Mouse (Mus musculus) kidney, embryonic 15.5 days (tissue): ENCODE measurements around the gene Lrguk. TPM values are rescaled to one million over a fixed set of nuclear protein-coding genes. Genes with fewer than 3 reads are reported as not detected.

Source experiments
- ATAC-seq: fragments of 200-750 bp; cut with Nextera tagmentation; replicated peaks from 2 replicates; pipeline ENCODE4 v1.8.0; 2017; ENCODE audit warnings: moderate TSS enrichment; ENCODE audit not compliant: low FRiP score
- H3K27ac ChIP-seq: fragments of 300-500 bp; sonication (generic); 2 replicates; pipeline ENCODE4 v1.5.1; 2015; ENCODE audit warnings: mild to moderate bottlenecking, inconsistent platforms
- H3K27me3 ChIP-seq: fragments of 300-500 bp; sonication (generic); 2 replicates; pipeline ENCODE4 v1.6.1; 2015; ENCODE audit warnings: inconsistent platforms
- H3K36me3 ChIP-seq: fragments of 300-500 bp; sonication (generic); 2 replicates; pipeline ENCODE4 v1.6.1; 2015; ENCODE audit warnings: inconsistent platforms
- H3K4me1 ChIP-seq: fragments of 300-500 bp; sonication (generic); 2 replicates; pipeline ENCODE4 v1.6.1; 2015; ENCODE audit warnings: inconsistent platforms
- H3K4me2 ChIP-seq: fragments of 300-500 bp; sonication (generic); 2 replicates; pipeline ENCODE4 v1.6.1; 2015; ENCODE audit warnings: moderate library complexity, mild to moderate bottlenecking, inconsistent platforms
- H3K4me3 ChIP-seq: fragments of 300-500 bp; sonication (generic); replicated peaks from 2 replicates; pipeline ENCODE4 v1.5.1; 2015; ENCODE audit warnings: mild to moderate bottlenecking, inconsistent platforms
- H3K9ac ChIP-seq: fragments of 300-500 bp; sonication (generic); 2 replicates; pipeline ENCODE4 v1.6.1; 2015; ENCODE audit warnings: mild to moderate bottlenecking, inconsistent platforms
- H3K9me3 ChIP-seq: fragments of 300-500 bp; sonication (generic); replicated peaks from 2 replicates; pipeline ENCODE4 v1.6.1; 2016; ENCODE audit warnings: inconsistent platforms
- WGBS: fragments of 180-500 bp; shearing (Covaris S2); methylation state at CpG from one replicate; pipeline ENCODE4 v1.1.7; 2015; ENCODE audit warnings: mixed read lengths; 5-methylcytosine and 5-hydroxymethylcytosine counted together
- polyA plus RNA-seq: library from polyadenylated mRNA; unstranded; fragments of >200 nt; fragmentation: Nextera tagmentation; extraction: Ambion mirVana; gene quantifications from 2 replicates; pipeline ENCODE4 v1.2.1, GENCODE M21; 2015

Gene Lrguk
- polyA plus RNA-seq, 1 experiment from 2014 or later = 1.3 TPM

GRCm38 (mm10) chr6:34073931-34074442 lies 44.7 kb downstream of the Lrguk start:
- Histone ChIP-seq H3K36me3 (no peaks in the 10 kb centered on the region), H3K9ac (no peak overlapping the region), H3K27me3 (no peaks in the 10 kb centered on the region), H3K4me1 (no peaks in the 10 kb centered on the region), H3K4me2 (no peak overlapping the region), H3K9me3 (no peaks in the 10 kb centered on the region), H3K27ac (no peak overlapping the region), H3K4me3 (no peak overlapping the region)
- ATAC-seq = no peak
- WGBS = 89% methylated on average over 3 of the region's 3 CpGs

- Histone ChIP-seq H3K27me3 (no peaks in the 10 kb centered on the region), H3K4me3 (no peak overlapping the region), H3K4me2 (no peak overlapping the region), H3K36me3 (no peaks in the 10 kb centered on the region), H3K9me3 (no peaks in the 10 kb centered on the region), H3K27ac (no peak overlapping the region), H3K4me1 (no peaks in the 10 kb centered on the region), H3K9ac (no peak overlapping the region)
- no peak for ATAC-seq
- WGBS = 83% methylated on average over 11 of the region's 11 CpGs
These were observed 46.3 kb downstream of the Lrguk start for GRCm38 (mm10) chr6:34075520-34075919.

GRCm38 (mm10) chr6:34083471-34083870 lies 54.2 kb downstream of the Lrguk start:
- WGBS = 94% methylated on average over 5 of the region's 5 CpGs
- no peak for ATAC-seq
- H3K9ac ChIP-seq = no peak overlapping the region

GRCm38 (mm10) chr6:34087701-34088100 lies 58.5 kb downstream of the Lrguk start:
- H3K36me3 ChIP-seq = no peaks in the 10 kb centered on the region
- H3K9me3 ChIP-seq = no peaks in the 10 kb centered on the region
- peaks cover 9% of the 10 kb centered on the region; the same call in 1 of the 2 replicates for H3K4me1 ChIP-seq
- no peak for ATAC-seq
- no peaks in the 10 kb centered on the region for H3K27me3 ChIP-seq
- 69% methylated on average over 4 of the region's 4 CpGs for WGBS
- no peak overlapping the region for H3K4me2 ChIP-seq
- no peak overlapping the region for H3K4me3 ChIP-seq
- no peak overlapping the region for H3K27ac ChIP-seq
- H3K9ac ChIP-seq = no peak overlapping the region

More at GRCm38 (mm10) chr6:34083471-34083870, 54.2 kb downstream of the Lrguk start:
- no peak overlapping the region for H3K27ac ChIP-seq
- H3K4me2 ChIP-seq = no peak overlapping the region
- no peaks in the 10 kb centered on the region for H3K4me1 ChIP-seq
- H3K4me3 ChIP-seq = no peak overlapping the region
- no peaks in the 10 kb centered on the region for H3K27me3 ChIP-seq
- H3K9me3 ChIP-seq = no peaks in the 10 kb centered on the region
- H3K36me3 ChIP-seq = no peaks in the 10 kb centered on the region

GRCm38 (mm10) chr6:34088986-34089385 lies 59.7 kb downstream of the Lrguk start:
- Histone ChIP-seq H3K36me3 (no peaks in the 10 kb centered on the region), H3K9ac (no peak overlapping the region), H3K27ac (no peak overlapping the region), H3K4me1 (peaks cover 9% of the 10 kb centered on the region; the same call in 1 of the 2 replicates), H3K9me3 (no peaks in the 10 kb centered on the region), H3K4me3 (no peak overlapping the region), H3K27me3 (no peaks in the 10 kb centered on the region), H3K4me2 (no peak overlapping the region)
- WGBS = 59% methylated on average over 3 of the region's 3 CpGs
- no peak for ATAC-seq

DNA sequence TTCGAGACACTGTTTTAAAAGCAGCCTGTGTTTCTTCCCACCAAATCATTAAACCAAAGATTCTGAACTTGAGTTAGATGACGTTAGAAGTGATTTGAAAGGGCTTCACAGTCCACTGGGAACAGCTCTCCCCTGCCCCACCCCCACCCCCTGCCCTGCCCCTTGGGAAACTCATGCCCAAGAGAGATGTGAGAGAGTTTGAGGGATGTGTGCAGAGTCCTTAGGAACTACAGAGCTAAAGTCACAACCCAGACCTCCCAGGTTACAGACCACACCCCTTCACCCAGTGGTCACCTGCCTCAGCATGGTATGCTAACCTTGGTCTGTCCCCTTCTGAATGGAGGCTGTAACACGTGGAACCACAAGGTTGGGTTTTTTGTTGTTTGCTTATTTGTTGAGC lies 62.3 kb downstream of the Lrguk start:
- Histone ChIP-seq H3K4me1 (peaks cover 25% of the 10 kb centered on the region), H3K36me3 (no peaks in the 10 kb centered on the region), H3K9me3 (no peaks in the 10 kb centered on the region), H3K9ac (no peak overlapping the region), H3K4me2 (no peak overlapping the region), H3K27me3 (no peaks in the 10 kb centered on the region), H3K4me3 (no peak overlapping the region), H3K27ac (peak overlapping the region; percentile 32; the same call in 1 of the 2 replicates)
- ATAC-seq = peak; percentile 48
- 38% methylated on average over 3 of the region's 3 CpGs for WGBS

- H3K36me3 ChIP-seq = no peaks in the 10 kb centered on the region
- no peak overlapping the region for H3K4me3 ChIP-seq
- peaks cover 24% of the 10 kb centered on the region for H3K4me1 ChIP-seq
- H3K27ac ChIP-seq = no peak overlapping the region
- peak; percentile 65; the same call in 1 of the 2 replicates for ATAC-seq
- H3K4me2 ChIP-seq = no peak overlapping the region
- 42% methylated on average over 6 of the region's 6 CpGs for WGBS
- no peak overlapping the region for H3K9ac ChIP-seq
- no peaks in the 10 kb centered on the region for H3K9me3 ChIP-seq
- H3K27me3 ChIP-seq = no peaks in the 10 kb centered on the region
These were observed 67.0 kb downstream of the Lrguk start for GRCm38 (mm10) chr6:34096274-34096673.

- no peaks in the 10 kb centered on the region for H3K27me3 ChIP-seq
- H3K9me3 ChIP-seq = no peaks in the 10 kb centered on the region
- H3K4me1 ChIP-seq = peaks cover 19% of the 10 kb centered on the region
- no peak for ATAC-seq
- H3K4me3 ChIP-seq = no peak overlapping the region
- WGBS = 90% methylated on average over 4 of the region's 4 CpGs
- no peak overlapping the region for H3K27ac ChIP-seq
- no peaks in the 10 kb centered on the region for H3K36me3 ChIP-seq
- H3K4me2 ChIP-seq = no peak overlapping the region
- no peak overlapping the region for H3K9ac ChIP-seq
These were observed 67.7 kb downstream of the Lrguk start for GRCm38 (mm10) chr6:34096905-34097304.

DNA sequence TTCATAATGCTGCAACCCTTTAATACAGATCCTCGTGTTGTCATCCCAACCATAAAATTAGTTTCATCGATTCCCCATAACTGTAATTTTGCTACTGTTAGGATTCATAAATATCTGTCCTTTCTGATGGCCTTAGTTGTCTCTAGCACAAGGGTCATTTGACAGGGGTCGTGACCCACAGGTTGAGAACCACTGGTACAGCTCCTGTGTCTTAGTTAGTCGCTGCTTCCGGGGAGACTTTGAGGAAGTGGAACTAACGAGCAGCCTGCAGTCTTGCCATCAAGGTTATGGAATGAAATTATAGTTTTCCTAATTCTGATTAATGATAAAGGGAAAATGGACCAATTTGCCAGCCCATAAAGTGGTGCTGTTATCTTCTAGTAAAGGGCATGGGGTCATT lies 70.5 kb downstream of the Lrguk start:
- Histone ChIP-seq H3K4me1 (peaks cover 19% of the 10 kb centered on the region), H3K4me2 (no peak overlapping the region), H3K27ac (no peak overlapping the region), H3K4me3 (no peak overlapping the region), H3K27me3 (no peaks in the 10 kb centered on the region), H3K36me3 (no peaks in the 10 kb centered on the region), H3K9me3 (no peaks in the 10 kb centered on the region), H3K9ac (no peak overlapping the region)
- 77% methylated on average over 6 of the region's 6 CpGs for WGBS
- no peak for ATAC-seq

DNA sequence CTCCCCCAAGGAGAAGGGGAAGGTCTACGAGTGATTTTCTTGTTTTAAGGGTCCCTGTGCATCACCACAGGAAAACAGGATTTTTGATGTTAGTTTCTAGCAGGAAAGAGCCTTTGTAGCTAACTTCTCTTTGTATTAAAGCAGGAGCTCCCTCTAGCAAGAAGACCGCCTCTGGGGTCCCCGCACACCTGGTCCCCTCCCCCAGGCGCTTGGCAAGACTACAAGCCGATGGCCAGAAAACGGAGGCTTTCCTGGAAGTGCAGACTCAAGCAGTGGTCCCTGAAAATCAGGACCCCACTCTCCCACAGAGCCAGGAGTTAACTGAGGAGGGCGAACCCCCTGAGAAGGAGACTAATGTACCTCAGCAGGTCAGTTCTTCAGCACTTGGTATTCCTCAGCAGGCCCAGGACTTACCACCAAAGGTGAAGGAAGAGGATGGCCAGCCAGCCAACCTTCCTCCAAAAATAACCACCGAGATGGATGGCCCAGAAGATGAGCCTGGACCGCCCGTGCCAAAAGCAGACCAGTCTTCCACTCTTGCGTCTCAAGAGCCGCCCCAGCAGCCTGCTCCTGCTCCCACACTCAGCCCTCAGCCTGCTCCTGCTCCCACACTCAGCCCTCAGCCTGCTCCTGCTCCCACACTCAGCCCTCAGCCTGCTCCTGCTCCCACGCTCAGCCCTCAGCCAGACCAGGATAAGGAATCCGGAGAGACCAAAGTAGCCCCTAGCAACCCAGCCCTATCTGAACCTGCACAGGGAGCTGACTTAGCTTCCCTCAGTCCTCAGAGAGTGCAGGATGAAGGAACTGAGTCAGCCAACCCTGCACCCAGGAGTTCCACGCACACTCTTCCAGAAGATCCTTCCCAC lies 72.5 kb downstream of the Lrguk start:
- Histone ChIP-seq H3K36me3 (no peaks in the 10 kb centered on the region), H3K9ac (no peak overlapping the region), H3K27me3 (no peaks in the 10 kb centered on the region), H3K9me3 (no peaks in the 10 kb centered on the region), H3K4me3 (no peak overlapping the region), H3K4me2 (no peak overlapping the region), H3K4me1 (peaks cover under 1% of the 10 kb centered on the region), H3K27ac (no peak overlapping the region)
- WGBS = 70% methylated on average over 15 of the region's 15 CpGs
- peak; percentile 43; the same call in 1 of the 2 replicates for ATAC-seq

DNA sequence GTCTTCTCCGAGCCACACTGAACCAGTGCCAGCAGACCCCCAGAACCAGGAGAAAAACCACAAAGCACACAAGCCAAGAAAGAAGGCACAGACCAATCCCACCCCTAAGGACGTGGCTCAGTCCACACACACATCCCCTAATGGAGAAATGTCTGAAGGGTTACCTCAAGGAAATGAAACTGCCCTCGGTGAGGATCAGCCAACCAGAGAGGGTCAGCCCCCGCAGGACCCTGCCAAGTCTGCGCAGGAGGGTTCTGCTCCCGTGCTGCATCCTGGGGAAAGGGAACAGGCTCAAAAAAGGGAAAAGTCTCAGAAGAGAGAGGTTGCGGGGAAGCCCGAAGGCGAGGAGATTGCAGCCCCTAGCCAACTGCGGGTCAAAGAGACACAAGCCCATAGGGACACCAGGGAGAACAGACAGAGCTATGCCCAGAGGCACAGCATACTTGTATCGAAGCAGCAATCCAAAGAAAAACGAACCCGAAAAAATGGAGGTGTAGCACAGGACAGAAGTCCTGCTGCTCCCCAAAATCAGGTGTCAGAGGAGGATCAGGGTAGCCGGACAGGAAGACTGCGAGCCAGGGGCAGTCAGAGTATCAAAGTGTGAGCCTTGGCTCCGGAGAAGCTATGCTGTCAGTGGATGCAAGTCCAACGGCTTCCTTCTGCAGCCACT lies 74.1 kb downstream of the Lrguk start:
- Histone ChIP-seq H3K36me3 (no peaks in the 10 kb centered on the region), H3K9ac (no peak overlapping the region), H3K27ac (no peak overlapping the region), H3K9me3 (no peaks in the 10 kb centered on the region), H3K4me3 (no peak overlapping the region), H3K4me2 (no peak overlapping the region), H3K4me1 (no peaks in the 10 kb centered on the region; the same call in 1 of the 2 replicates), H3K27me3 (no peaks in the 10 kb centered on the region)
- WGBS = 77% methylated on average over 17 of the region's 17 CpGs
- no peak for ATAC-seq

DNA sequence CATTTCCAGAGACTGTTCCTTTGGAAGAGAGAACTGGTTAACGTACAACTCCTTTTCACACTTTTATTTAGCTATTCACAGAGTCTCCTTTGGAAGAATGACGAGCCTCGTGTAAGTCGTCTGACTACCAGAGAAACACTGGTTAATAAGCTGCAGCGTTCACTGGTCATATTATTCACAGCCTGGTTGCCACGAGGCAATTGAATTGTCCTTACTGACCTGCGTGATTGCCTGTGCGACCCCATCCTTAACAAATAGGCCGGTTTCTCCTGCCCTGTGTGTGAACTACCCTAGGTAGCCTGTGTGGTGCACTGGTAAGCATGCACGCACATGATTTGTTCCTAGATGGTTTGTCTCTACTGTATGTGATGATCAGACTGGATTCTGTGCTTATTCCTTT lies 81.3 kb downstream of the Lrguk start:
- no peak for ATAC-seq
- no peaks in the 10 kb centered on the region for H3K9me3 ChIP-seq
- no peak overlapping the region for H3K4me3 ChIP-seq
- 0 out of 2 replicates have a peak, but pooled peaks cover 3% of the 10 kb centered on the region for H3K27me3 ChIP-seq
- WGBS = 51% methylated on average over 10 of the region's 10 CpGs
- H3K4me1 ChIP-seq = peaks cover 2% of the 10 kb centered on the region; the same call in 1 of the 2 replicates
- H3K4me2 ChIP-seq = no peak overlapping the region
- H3K27ac ChIP-seq = no peak overlapping the region
- H3K9ac ChIP-seq = no peak overlapping the region
- no peaks in the 10 kb centered on the region for H3K36me3 ChIP-seq
